Mouse (Mus musculus): ENCODE results near the gene Abcc4.

The Abcc4 gene

GRCm38 (mm10) chr14:118705808-118706731, at the start of gene Abcc4:
Gene Abcc4 (minus strand): TSS chr14:118706219.
- peak; percentile 91 for DNase-seq (ENCODE audit: low read depth, low spot score)

GRCm38 (mm10) chr14:118751193-118751753, 45.3 kb upstream of the Abcc4 start:
- no peak for DNase-seq (ENCODE audit: low read depth, low spot score)

GRCm38 (mm10) chr14:118750505-118751192, 44.6 kb upstream of the Abcc4 start:
- DNase-seq (ENCODE audit: low read depth, low spot score) = peak; percentile 4

DNA sequence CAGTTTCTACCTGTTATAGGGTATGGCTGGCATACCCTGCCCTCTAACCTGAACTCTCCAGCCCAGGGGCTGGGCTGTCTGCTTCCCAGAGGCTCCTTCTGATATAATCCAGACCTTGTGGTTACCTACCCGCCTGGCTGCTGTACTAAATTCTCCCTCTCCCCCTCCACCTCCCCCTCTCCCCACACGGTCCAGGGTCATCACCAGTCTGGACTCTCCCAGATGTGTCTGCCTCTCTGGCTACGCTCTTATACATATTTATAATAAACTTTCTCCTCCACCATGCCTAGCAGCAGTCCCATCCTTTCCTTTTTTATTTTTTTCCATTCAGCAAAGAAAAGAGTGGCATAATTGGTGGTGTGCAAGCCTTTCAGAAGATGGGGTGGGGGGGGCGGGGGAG, 43.7 kb upstream of the Abcc4 start:
- DNase-seq (ENCODE audit: low read depth, low spot score) = no peak

- DNase-seq (ENCODE audit: low read depth, low spot score) = no peak
Measured at GRCm38 (mm10) chr14:118749068-118749467, 43.0 kb upstream of the Abcc4 start.

DNA sequence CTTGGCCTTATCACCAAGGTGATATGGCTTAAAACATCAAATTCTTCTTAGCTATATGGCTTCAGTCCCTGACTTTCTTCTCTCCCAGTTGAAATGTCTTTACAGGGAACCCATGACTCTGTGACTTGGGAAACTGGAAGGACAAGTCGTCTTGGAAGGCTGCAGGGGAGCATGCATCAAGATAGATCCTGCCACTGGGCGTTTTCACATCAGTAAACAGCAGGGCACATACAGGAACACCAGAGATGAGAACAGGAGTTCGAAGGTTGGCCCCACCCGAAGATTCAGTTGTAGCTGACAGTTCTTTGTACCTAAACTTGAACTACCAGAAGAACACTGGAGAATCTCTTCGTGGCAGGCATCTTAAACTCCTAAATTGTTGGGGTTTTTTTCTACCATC, 36.8 kb upstream of the Abcc4 start:
- no peak for DNase-seq (ENCODE audit: low read depth, low spot score)

- DNase-seq (ENCODE audit: low read depth, low spot score) = no peak
Measured at GRCm38 (mm10) chr14:118741780-118742179, 35.8 kb upstream of the Abcc4 start.

DNA sequence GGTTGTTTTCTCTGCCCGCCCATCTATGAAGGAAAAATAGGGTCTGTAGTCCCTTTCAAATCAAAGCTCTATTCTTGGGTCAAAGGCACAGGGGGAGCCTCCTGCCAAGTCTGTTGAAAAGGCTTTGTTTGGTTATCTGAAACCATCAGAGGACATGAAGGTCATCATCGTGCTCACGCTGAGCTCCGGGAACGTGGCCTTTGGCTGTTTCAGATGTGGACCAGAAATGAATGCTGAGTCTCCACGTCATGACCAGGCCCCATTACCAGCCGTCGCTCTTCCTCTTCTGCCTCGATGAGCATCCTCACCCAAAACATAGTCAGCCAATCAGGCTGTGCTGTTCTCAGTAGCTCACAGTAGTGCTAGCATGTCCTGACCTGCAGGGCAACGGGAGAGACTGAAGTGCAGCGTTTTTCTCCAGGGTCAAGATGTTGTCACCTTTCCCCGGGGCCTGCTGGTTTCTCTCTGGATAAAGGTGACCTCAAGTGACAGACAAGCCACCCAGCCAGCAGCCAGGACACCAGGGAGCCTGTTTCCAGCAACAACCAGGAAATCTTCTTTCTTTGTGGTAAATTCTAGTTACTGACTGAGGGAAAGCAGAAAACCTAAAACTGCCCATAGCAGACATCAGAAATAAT, 31.4 kb upstream of the Abcc4 start:
- no peak for DNase-seq (ENCODE audit: low read depth, low spot score)

DNA sequence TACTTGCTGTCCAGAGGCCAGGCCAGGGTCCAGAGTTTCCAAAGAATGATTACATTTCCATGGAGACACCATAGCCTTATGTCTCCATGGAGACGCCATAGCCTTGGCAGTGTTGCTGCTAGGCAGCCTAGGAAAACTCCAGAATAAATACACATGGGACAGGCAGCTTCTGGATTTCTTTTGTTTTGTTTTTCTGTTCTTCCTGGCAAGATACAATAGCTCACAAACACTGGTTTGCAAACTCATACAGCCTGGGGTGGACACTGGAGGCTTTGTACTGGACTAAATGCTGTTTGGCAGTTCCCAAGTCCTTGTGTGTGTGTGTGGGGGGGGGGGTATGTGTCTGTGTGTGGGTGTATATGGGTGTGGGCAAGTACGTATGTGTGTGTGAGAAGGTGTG, 29.1 kb upstream of the Abcc4 start:
- DNase-seq (ENCODE audit: low read depth, low spot score) = no peak

- no peak for DNase-seq (ENCODE audit: low read depth, low spot score)
Measured at GRCm38 (mm10) chr14:118733146-118733545, 27.1 kb upstream of the Abcc4 start.

DNA sequence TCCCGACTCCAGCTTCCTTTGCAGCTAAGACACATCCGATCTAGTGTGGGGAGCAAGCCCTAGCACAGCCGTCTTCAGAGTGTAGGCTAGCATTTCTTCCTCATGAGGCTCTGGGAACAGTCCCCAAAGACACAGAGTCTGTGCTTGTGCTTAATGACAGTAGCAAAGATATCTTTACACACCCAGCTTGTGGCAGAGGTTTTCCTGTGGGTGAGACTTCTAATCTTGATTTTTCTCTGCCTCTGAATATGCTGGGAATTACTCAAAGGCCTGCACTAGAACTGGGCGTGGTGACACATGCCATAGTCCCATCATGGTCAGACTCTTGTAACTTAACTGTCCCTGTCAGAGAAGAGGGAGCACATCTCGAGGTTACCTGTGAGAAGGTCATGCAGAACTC, 24.6 kb upstream of the Abcc4 start:
- no peak for DNase-seq (ENCODE audit: low read depth, low spot score)

DNA sequence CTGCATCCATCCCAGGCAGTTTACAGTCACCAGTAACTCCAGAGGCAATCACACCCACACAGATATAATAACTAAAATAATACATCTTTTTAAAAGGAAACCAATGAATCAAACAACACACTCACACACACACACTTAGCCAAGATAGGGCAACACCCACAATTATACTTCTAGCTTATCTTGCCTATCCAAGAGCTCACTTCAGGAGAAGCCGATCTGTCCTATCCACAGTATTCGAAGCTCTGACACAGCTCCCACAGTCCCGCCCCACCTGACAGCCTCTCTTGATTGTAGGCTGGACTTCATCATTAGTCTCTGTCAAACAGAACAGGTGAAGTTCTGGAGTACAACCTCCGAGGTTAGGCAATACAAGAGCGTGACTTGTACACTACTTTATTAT, 19.4 kb upstream of the Abcc4 start:
- no peak for DNase-seq (ENCODE audit: low read depth, low spot score)

GRCm38 (mm10) chr14:118723920-118724693, 18.1 kb upstream of the Abcc4 start:
- no peak for DNase-seq (ENCODE audit: low read depth, low spot score)

- DNase-seq (ENCODE audit: low read depth, low spot score) = no peak
Measured at GRCm38 (mm10) chr14:118719566-118720174, 13.7 kb upstream of the Abcc4 start.

- DNase-seq (ENCODE audit: low read depth, low spot score) = no peak
Measured at GRCm38 (mm10) chr14:118718576-118718975, 12.6 kb upstream of the Abcc4 start.

GRCm38 (mm10) chr14:118716372-118717312, 10.6 kb upstream of the Abcc4 start:
- DNase-seq (ENCODE audit: low read depth, low spot score) = no peak

DNA sequence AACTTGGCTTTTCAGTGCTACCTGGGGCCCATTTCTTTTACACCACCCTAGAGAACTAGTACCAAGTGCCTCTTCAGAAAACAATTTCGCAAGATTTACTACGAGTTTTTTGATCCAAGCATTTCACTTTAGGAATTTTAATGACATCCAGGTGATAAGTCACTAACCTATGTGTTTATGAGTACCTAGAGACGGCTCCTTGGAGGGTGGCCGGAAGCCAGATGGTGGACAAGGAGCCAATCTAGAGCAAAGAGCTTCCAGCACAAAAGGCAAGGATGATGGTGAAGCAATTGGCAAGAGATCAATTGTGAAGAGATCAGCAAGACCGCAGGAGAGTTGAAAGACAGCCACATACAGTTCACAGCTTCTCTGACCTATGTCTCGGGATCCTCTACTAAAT, 8.7 kb upstream of the Abcc4 start:
- no peak for DNase-seq (ENCODE audit: low read depth, low spot score)

DNA sequence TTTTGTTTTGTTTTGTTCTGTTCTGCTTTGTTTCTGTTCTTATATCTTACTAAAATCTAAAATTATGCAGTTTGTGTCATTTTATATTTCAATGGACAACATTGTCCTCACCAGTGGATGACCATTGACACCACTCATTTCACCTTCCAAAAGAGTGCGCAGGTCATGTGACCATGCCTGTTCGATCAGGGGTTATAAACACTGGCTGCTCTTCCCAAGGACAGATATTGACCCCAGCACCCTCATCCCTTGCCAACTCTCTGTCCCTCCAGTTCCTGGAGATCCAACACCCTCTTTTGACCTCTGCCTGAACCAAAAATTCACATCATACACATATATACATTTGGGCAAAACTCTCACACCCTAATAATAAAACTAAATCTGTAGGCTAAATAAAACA, 8.3 kb upstream of the Abcc4 start:
- DNase-seq (ENCODE audit: low read depth, low spot score) = no peak

GRCm38 (mm10) chr14:118713869-118714268, 7.8 kb upstream of the Abcc4 start:
- no peak for DNase-seq (ENCODE audit: low read depth, low spot score)

GRCm38 (mm10) chr14:118713408-118713807, 7.4 kb upstream of the Abcc4 start:
- DNase-seq (ENCODE audit: low read depth, low spot score) = no peak
